Mouse (Mus musculus) heart, postnatal 25 days (tissue): ENCODE measurements around the gene Cux2. TPM values are rescaled to one million over a fixed set of nuclear protein-coding genes. Genes with fewer than 3 reads are reported as not detected.

Experiments
- DNase-seq: peaks from one replicate; pipeline ENCODE4 v3.0.0; 2022; ENCODE audit warnings: low spot score
- intact Hi-C: fragments of 180-260 bp; cut with DNase I; formaldehyde crosslinking; loops from one replicate; pipeline ENCODE4 v1.15.1; 2025
- total RNA-seq, 2 experiments: library from RNA; stranded (reverse); gene quantifications; 2 replicates each; pipeline ENCODE4 v1.2.3; 2021

Gene Cux2
- total RNA-seq, 2 experiments from 2014 or later, result 23.7 to 29.0 TPM

DNA sequence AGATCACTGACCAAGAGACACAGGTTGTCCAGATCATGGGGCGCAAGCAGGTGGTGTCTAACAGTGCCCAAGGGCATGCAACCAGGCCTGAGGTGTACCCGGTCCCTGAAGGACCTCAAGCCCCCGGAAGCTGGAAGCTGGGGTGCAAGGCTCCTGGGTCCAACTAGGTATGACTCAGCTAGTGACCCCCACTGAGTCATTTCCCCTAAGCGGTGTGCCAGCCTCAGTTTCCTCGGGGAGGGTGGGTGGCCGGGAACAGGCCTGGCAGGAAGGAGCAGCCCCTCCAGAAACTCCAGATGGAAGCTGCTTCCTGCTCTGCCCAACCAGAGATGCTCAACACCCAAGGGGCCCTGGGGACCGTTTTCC lies 215.7 kb downstream of the Cux2 start:
- intact Hi-C loops, result no loop called here
- no peak for DNase-seq

DNA sequence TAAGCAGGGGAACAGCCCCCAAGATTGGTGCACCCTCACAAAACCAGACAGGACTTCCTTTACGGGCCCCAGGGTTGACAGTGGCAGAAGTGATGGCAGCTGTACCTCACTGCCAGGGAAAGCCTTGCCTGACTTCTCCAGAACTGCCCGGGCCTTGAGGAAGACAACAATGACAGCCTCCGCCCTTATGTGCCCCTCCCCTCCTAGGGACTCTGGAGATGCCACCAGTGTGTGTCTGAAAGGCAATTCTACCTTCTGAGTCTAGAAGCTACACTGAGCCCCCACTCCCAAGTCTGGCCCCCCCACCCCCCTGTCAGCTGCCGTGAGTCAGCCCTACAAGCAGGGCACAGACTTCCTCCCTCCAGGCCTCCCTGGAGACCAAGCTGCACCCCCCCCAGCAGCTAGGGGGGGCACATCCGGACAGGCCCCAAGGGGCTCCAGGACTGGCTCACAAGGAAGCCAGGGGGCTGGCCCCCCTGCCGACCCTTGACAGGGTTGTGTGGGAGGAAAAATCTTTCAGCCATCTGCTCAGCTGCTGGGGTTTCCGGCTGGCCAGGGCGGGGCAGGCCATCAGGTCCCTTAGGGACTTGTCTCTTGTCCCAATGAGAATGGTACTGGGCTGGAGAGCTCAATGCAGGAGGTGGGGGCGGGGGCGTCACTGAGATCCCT lies 216.2 kb downstream of the Cux2 start:
- intact Hi-C loops, result no loop called here
- DNase-seq, result peak; percentile 81

DNA sequence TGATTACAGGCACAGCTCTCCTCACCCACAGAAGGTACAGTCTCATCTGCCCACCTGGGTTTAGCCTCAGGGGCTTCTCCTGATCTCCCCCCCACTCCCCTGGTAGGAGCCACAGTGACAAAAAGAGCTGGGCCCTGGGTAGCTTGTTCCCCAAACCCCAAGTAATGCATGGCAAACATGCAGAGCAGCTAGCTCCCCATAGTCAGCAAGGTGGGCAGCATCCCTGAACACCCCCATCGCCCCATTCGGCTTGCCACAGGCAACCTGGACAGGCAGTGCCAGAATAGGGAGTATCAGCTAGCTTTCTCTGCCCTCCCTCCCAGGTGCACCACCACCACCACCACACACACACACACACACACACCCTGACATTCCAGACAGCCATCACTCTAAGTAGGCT lies 216.7 kb downstream of the Cux2 start:
- DNase-seq, result no peak

DNA sequence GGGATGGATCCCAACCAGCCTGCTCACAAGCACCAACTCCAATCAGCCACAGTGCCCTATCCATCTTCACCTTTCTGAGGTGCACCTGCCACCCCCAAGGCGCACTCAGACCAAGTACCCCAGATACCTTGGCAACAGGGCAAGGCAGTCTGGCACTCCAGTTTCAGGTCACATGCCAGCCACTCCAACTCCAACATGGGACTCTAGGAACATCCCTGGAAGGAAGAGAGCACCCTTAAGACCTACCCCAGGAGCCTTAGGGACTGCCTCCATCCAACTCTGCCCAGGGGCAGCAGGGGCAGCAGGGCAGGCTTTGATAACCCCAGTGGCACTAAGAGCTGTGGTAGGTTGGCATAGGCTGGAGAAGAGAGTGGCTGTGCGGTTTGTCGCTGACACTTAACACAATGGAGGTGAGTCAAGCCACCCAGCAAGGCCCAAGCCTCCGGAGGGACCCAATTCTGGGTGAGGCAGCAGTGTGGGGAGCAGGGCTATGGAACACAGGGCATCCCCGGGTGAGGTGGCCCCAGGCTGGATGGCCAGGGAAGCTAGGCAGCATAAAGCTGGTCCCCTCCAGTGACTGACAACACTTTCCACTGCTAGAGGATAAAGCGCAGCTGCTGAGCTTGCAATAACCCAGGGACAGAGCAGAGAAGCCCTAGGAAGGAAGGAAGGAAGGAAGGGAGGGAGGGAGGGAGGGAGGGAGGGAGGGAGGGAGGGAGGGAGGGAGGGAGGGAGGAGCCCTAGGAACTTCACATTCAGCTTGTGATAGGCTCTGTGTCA lies 217.3 kb downstream of the Cux2 start:
- DNase-seq, result no peak
- intact Hi-C loops, result no loop called here

More for the DNA sequence above, 216.7 kb downstream of the Cux2 start:
- intact Hi-C loops, result no loop called here

DNA sequence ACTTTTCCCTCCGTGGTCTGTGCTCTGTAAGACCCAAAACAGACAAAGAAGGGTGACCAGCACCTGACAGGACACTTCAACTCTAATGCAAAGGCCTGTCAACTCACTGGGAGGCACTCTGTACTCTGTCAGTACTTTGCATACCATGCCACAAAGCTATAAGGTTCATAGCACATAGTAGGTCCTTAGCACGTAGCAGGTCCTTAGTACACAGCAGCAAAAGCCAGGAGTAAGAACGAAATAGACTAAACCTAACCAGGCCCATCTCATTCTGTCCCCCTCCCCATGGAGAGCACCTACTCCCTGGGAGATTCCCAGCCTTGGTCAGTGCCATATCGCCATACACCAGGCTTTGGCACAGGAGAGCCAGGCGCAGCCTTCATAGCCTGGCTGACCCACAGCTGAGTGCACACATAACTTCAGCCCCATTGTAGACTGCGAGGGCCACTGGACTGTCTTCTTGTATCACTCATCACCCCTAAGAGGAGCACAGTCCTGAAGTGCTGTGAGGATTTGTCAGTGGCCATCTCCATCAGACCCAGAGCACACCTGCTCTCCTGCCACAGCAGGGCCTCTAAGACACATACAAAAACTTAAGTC lies 218.8 kb downstream of the Cux2 start:
- no peak for DNase-seq
- intact Hi-C loops, result no loop called here

DNA sequence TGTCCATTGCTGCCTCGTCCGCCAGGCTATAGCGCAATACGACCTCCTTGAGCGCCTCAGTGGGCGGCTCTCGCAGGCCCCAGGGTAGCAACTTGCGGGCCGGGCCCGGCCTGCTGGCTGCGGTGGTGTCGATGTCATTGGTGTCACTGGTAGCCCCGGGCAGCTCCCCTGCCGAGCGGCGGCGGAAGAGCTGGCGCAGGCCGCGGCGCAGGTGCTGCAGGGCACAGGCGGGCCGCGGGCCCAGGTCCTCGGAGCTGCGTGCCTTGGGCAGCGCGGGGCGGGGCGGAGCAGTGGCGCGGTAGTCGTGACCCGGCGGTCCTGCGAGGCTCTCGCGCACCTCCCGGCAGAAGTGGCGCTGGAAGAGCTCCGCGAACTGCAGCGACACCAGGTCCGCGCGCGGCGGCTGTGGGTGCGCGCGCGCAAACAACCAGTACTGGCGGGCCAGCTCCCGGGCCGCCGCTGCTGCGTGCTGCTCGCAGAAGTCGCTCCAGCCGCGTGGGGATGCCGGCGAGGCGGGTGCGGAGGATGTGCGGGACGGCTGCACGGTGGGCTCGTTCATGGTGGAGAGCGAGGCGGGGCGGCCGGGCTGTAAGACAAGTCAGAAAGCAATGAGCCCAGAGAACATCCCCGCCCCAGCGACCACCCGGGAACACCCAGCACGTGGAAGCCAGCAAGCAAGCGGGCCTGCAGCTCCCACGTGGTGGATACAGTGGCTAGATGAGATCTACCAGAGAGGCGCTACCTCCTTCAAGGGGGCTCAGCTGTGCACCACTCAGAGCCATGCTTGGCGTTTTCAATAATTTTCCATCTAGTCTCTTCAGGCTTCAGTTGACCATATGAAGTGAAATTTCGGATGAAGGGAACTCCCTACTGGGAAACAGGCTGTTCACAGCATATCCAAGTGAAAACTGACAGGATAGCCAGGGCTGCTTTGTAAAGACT lies 221.1 kb downstream of the Cux2 start:
- intact Hi-C loops, result no loop called here
- DNase-seq, result no peak

DNA sequence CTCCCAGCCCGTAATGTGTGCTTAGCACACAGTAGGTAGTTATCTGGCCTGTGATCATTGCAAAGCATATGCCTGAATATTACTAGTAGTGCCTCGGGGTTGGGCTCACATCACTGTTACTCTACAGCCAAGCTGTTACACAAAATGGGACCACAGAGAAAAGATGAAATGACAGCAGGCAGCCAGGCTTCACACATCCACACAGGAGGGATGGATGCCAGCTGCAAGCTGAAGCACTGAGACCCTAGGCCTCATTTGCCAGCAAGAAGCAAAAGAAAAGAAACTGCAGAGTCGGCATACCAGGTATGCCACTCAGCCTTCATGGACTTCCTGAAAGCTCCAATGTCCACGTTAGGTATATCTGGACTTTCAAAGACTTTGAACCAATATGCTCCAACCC lies 222.0 kb downstream of the Cux2 start:
- no peak for DNase-seq
- intact Hi-C loops, result no loop called here

DNA sequence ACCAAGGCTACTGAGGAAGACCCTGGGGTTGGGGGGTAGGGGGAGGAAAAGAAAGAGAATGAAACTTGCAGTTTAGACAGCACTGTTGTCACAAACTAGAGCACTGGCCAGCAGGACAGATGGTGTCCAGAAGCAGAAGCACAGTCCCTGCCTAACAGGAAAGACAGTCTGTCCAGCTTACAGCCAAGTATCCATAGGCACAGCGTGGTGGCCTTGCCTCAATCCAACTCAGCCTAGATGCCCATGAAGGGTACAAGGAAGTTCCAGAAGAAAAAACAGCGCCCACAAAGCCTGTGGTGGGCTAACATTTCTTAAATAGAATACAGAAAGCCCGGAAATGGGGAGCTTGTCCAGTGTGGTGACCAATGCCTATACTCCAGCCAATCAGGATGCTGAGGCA lies 224.3 kb downstream of the Cux2 start:
- intact Hi-C loops, result no loop called here
- no peak for DNase-seq

DNA sequence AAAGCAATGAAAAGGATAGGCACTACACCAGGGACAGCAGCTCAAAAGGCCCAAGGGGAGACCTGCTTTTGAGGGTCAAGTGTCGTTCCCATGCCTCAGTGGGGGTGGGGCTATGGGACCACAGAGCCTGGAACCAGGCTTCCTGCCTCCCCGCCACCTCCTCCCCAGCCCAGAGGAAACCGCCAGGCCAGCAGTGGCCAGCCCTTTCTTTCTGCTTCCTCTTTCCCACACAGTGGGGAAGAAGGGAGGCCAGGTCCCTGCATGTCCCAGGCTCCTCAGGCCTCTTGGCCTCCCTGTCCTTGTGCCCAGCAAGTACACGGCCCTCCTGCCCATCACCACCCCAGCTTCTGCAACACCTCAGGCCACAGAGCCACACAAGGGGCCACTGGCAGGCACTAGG lies 225.8 kb downstream of the Cux2 start:
- intact Hi-C loops, result no loop called here
- no peak for DNase-seq

DNA sequence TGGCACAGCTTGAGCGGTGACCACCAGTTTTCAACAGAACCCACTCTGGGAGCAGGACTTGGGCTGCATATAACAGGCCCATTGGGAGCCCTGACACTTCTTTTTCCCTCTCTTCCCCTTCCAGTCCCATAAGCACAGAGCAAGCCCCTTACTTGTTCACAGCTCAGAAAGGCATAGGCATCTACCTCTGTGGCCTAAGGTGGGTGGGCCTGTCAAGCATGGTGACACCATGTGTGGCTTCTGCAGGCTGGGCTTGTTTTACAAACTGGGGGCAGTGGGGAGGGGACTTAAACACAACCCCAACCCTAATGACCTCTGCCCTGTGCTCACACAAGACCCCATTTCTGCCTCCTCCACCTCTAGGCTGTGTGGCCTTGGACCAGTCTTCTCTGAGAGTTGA lies 226.2 kb downstream of the Cux2 start:
- DNase-seq, result no peak

DNA sequence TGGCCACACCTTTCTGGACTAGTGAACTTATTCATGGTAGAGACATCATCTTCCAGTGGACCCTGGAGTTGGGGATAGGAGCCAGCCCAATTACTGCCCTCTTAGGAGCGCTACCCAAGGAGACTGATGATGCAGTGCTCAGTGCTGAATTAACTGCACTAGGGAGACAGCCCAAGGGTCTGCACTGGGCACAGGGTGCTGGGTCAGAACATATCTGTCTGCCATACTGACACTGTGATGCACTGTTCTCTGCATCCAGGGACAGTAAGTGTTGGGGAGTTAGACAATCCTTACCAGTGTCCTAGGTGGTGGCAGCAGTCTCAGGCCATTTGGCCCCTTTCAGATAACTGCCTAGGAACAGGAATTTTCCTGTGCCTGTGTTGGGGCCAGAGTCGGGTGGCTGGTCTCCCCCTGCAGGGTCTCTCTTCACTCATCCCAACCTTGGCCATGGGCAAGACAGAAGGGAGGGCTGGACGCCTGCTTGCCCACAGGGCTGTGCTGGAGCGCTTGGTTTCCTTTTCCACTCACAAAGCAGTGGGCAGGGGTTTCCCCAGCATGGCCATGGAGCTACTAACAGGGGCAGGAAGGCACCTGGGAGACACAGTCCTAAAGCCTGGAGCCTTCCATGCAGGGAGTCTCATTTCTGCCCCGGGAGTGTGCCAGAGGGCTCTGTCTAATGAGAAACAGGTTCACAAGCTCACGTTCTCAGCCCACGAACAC lies 227.0 kb downstream of the Cux2 start:
- DNase-seq, result no peak
- intact Hi-C loops, result no loop called here

More for the DNA sequence above, 226.2 kb downstream of the Cux2 start:
- intact Hi-C loops, result no loop called here

DNA sequence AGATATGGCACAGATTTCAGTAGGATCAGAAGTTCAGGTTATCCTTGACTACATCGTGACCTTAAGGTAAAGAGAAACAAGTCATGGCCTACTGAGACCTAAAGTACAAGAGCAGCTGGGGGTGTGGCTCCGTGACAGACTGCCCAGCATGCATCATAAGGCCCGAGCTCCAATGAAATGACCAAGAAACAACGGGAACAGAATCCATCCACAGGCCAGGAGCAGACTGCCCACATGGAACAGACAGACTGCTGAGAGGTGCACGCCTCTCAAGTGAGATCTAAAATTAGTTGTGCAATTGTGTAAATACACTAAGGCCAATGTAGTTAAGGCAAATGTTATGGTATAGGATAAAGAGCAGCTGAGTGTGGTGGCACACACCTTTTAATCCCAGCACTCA lies 228.3 kb downstream of the Cux2 start:
- no peak for DNase-seq

DNA sequence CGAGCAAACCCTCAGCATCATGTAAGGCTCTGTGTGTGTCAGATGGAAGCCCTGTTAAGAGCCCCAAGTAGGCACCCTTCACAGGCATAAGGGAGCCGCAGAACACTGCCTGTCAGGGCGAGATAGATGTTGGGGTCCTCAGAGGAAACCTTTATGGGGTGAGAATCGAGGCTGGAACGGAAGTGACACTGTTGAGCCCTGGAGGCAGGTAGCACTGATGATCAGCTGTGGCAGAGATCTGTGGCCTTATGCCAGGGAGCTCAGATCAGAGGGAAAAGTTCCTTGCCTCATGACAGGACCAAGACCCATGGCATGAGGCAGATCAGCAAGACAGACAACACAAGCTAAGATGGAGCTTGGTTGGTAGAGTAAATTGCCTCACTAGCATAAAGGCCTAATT lies 228.8 kb downstream of the Cux2 start:
- no peak for DNase-seq
- intact Hi-C loops, result no loop called here

More for the DNA sequence above, 228.3 kb downstream of the Cux2 start:
- intact Hi-C loops, result no loop called here

DNA sequence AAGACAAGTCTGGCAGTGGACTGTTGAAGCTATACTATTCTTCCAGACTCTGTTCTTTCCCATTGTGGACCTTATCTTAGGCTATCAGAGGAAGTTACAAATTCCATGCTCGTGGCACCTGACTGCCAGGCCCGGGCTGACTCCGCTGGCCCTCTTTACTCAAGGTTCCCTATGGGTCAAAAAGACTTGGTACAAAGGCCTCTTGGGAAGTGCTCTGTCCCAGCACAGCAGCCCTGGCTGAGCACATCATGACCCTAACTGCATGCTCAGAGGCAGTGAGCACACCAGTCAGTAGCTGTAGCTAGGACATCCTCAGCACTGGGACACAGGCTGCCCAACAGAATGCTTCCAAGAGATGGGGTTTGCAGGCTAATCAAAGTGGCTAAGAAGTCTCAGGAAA lies 229.2 kb downstream of the Cux2 start:
- DNase-seq, result no peak
- intact Hi-C loops, result no loop called here

DNA sequence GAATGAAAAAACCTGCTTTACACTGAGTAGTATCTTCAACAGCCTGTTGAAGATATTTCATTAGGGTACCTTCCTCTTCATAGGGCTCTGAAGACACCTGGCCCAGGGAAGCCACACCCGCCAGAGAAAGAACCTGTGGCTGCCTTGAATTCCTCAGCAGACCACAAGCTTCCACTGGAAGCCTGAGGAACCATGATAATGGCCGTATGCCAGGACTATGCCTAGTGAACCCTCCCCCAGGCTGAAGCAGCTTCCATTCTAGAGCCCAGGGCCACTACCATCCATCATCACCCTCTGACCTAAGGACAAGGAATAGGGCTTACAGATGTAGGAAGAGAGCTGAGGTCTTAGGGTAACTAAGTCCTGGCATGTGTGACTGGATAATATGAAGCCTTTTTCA lies 229.7 kb downstream of the Cux2 start:
- DNase-seq, result no peak

DNA sequence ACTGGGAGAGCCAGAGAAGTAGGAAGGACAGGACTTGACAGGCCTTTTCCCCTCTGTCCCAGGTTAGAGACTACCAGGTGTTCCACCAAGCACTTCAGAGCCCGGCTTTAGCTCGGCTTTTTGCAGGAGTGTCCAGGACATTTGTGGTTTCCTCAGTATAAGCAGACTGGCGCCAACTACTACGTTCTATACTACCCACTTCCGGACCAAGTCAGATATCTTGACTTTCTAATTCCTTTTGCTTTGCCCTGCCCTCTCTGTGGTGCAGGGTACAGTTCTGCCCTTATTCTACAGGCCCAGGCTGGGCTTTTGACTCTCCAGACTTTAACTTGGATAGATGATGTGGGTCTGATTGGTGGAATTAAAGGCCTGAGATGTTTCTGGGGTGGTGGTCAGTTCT lies 230.3 kb downstream of the Cux2 start:
- DNase-seq, result no peak
- intact Hi-C loops, result no loop called here

More for the DNA sequence above, 229.7 kb downstream of the Cux2 start:
- intact Hi-C loops, result no loop called here

DNA sequence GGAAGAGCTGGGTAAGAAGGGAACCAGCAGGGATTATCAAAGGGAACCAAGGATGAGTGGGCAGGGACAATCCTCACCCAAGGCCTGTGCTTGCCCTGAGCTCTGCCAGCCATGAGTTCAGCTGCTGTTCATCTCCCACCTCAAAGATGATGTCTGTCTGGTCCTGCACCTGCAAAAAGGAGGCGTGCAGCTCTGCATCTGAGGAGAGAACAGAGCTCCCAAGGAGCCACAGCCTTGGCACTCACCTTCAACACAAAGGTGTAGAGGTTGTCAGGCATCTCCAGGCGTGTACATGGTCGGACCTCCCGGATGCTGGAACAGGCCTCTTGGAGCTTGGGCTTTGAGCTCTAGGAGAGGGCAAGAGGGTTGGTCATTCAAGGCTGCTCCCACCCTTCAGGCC lies 231.0 kb downstream of the Cux2 start:
- intact Hi-C loops, result no loop called here
- DNase-seq, result no peak

DNA sequence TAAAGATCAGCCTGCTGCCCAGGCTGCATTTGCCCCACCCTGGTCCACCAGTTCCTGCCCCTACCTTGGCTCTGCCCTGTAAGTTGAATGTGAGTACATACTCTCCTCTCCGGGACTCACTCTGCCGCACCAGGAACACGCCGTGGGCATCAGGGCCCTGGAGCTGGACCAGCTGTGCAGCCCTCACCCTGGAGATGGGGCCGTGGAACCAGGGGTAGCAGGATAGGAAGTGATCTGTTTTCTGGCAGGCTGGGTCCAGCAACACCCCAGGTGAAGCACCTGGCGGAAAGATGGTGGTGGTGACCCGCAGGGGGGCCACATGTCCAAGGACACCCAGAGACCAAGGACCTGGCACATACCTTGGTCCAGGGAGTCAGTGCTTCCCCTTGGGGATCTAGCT lies 231.5 kb downstream of the Cux2 start:
- no peak for DNase-seq
- intact Hi-C loops, result no loop called here

DNA sequence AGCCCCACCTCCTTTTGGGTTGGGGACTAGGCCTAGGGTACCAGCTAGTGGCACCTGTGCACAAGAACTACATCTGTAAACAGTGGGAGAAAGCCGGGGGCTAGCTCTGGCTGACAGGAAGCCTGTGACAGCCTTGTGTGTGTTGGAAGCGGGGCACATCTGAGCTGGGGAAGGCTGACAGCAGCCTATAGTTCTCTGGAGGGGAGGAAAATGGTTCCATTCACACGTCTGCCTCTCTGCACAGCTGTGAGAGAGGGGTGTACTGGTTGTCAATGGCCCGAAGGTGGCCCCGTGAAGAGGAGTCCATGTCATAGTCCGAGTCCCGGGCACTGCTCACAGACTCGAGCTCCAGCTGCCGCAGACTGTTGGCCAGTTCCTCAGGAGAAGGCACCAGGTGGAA lies 232.4 kb downstream of the Cux2 start:
- no peak for DNase-seq
- intact Hi-C loops, result no loop called here

DNA sequence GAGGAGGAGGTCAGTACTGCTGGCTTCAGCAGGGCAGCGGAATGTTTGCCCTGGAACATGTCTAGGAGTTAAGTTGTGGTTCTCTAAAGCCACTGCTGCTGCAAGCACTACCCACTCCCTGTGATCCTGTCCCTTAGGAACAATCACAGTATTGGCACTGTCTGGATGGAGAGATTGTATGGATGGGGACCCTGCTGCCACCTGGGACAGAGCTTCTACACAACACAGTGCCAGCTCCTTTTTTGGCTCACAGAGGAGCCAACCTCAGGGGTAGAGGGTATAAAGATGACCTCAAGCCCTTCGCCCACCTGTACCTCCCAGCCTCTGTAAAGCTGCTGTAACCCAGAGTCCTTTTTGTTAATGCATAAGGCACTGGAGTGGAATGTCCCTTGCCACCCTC lies 233.3 kb downstream of the Cux2 start:
- intact Hi-C loops, result no loop called here
- DNase-seq, result no peak
